Mouse (Mus musculus) heart, postnatal 36 days (tissue): ENCODE data around the gene Vmn2r38. TPM values are rescaled to one million over a fixed set of nuclear protein-coding genes. Genes with fewer than 3 reads are reported as not detected.
"Not testable (repeated sequence)": the region's sequence is repeated elsewhere in the genome, so short reads cannot be mapped to it uniquely, and the experiment has no call there.

Experiments
- DNase-seq, 2 experiments: peaks; one replicate each; pipeline ENCODE4 v3.0.0; 2021 to 2022
- intact Hi-C: fragments of 180-260 bp; cut with DNase I; formaldehyde crosslinking; loops from one replicate; pipeline ENCODE4 v1.15.1; 2025
- total RNA-seq, 2 experiments: library from RNA; stranded (reverse); gene quantifications; 2 replicates each; pipeline ENCODE4 v1.2.3; 2021

Gene Vmn2r38
- total RNA-seq, result not detected

GRCm38 (mm10) chr7:9097781-9098180, at the start of gene Vmn2r38:
Vmn2r38 (minus strand) TSS chr7:9097881.
- DNase-seq, intact Hi-C loops: not testable (repeated sequence)

DNA sequence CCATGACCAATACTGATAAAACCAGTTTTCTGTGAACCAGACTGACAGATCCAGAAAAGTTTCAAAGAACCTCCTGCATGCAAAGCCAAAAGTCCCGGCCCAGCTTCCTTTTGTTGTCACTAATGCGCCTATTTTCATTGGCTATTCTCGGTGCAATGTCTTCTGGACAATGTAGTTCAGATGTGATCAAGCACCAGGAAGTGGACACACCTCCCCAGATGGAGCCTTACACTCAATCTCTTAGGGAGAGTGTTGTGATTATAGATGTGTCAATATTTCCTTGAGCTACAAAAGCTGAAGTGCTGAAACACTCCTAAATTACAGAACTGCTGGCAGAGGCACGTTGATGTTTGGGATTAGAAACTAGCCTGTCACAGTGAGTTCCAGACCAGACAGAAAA, 32.3 kb downstream of the Vmn2r38 start:
- not testable (repeated sequence) for DNase-seq

DNA sequence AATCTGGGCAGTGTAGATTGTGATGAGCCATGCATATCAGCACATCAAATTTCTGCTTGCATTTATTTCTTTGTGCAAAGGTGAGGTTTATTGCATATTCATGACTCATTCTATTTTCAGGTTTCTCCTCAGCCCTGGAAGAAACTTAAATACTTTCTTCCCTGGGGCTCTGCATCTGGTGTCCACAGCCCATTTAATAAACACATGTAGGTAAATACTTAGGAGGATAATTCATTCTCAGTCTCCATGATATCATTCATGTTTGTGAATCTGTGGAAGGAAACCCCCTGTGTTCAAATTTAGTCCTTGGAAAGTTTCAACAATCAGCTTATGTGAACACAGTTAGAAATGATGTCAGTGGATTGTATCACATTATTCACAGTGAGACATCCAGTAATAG, 67.0 kb downstream of the Vmn2r38 start, which contains the start of gene Vmn2r39:
Gene Vmn2r39 (minus strand): TSS at position 101 of the 400 bp plus-strand sequence.
- intact Hi-C loops, DNase-seq: not testable (repeated sequence)

More for the DNA sequence above, 32.3 kb downstream of the Vmn2r38 start:
- intact Hi-C loops, result not testable (repeated sequence)

Other genes starting within 250 kb of the Vmn2r38 start
- gene Vmn2r40, start 166.4 kb downstream of the Vmn2r38 start, total RNA-seq, result not detected
- not detected for gene Vmn2r39, start 67.1 kb downstream of the Vmn2r38 start, total RNA-seq
- gene Vmn2r37, start 125.8 kb upstream of the Vmn2r38 start, total RNA-seq, result not detected